Mouse (Mus musculus): ENCODE results near the gene Stab2. TPM values are rescaled to one million over a fixed set of nuclear protein-coding genes. Genes with fewer than 3 reads are reported as not detected.

The Stab2 gene
- polyA plus RNA-seq, 1 experiment from 2014 or later: 3.8 TPM

GRCm38 (mm10) chr10:86819649-86820165, 188.1 kb downstream of the Stab2 start:
- Histone ChIP-seq H3K9me3 (ENCODE audit: control insufficient read depth, low read length) (no peaks in the 10 kb centered on the region), H3K4me1 (ENCODE audit: control insufficient read depth, insufficient read depth, low read length) (peaks cover 22% of the 10 kb centered on the region), H3K36me3 (ENCODE audit: control insufficient read depth, insufficient read depth, low read length) (peaks cover 6% of the 10 kb centered on the region; the same call in 1 of the 2 replicates), H3K9ac (ENCODE audit: low read depth, low read length) (no peak overlapping the region), H3K27ac (ENCODE audit: low read depth, low read length) (no peak overlapping the region), H3K4me3 (ENCODE audit: low read length) (no peak overlapping the region), H3K4me2 (replicated peaks; ENCODE audit: low read depth, low read length) (no peak overlapping the region), H3K27me3 (ENCODE audit: control insufficient read depth, insufficient read depth, low read length) (no peaks in the 10 kb centered on the region)
- no peak for ATAC-seq (ENCODE audit: low FRiP score, low TSS enrichment)
- 51% methylated on average over 8 of the region's 8 CpGs for WGBS

- peaks cover 32% of the 10 kb centered on the region for H3K4me1 ChIP-seq (ENCODE audit: control insufficient read depth, insufficient read depth, low read length)
- H3K4me2 ChIP-seq (replicated peaks; ENCODE audit: low read depth, low read length): no peak overlapping the region
- H3K27me3 ChIP-seq (ENCODE audit: control insufficient read depth, insufficient read depth, low read length): no peaks in the 10 kb centered on the region
- H3K9me3 ChIP-seq (ENCODE audit: control insufficient read depth, low read length): no peaks in the 10 kb centered on the region
- no peaks in the 10 kb centered on the region for H3K36me3 ChIP-seq (ENCODE audit: control insufficient read depth, insufficient read depth, low read length)
- no peak for ATAC-seq (ENCODE audit: low FRiP score, low TSS enrichment)
- no peak overlapping the region for H3K9ac ChIP-seq (ENCODE audit: low read depth, low read length)
- WGBS: 73% methylated on average over 7 of the region's 7 CpGs
- peak overlapping the region; percentile 85 for H3K27ac ChIP-seq (ENCODE audit: low read depth, low read length)
- H3K4me3 ChIP-seq (ENCODE audit: low read length): no peak overlapping the region
Measured at GRCm38 (mm10) chr10:86815133-86815532, 192.7 kb downstream of the Stab2 start.

DNA sequence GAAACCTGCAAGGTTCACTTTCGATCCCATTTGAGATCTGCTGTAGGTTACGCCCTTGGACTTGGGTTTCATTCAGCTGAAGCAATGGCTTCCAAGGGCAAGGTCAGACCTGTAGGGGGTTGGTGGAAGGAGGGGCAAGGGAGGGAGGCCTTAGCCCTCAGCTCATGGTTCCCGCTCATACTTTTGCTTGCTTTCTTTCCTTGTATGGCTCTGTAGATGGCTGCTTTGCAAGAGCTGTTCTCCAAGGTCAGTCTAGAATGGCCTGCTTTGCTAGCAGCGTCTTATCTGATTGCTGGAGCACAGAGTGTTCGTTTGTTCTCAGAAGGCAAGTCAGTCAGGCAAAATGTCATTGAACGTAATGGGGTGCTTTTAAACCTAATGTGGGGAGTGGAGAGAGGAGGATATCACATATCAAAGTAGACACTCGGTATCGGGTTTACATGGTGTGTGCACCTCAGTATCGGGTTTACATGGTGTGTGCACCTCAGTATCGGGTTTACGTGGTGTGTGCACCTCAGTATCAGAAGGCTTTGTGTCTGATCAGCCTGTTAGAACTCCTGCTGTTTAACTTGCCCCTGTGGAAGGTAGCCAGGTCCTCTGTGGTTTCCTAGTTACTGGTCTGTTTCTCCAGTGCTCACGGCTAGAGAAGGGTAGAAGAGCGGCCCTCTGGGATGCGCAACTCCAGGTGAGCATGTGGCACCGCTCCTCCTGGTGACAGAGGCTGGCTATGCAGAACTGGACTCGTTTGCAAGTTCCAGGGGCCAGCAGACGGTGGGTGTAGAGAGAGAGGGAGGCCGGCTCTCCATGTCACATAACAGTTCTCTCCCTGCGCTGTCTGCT, 193.3 kb downstream of the Stab2 start:
- H3K4me1 ChIP-seq (ENCODE audit: control insufficient read depth, insufficient read depth, low read length): peaks cover 31% of the 10 kb centered on the region
- H3K9me3 ChIP-seq (ENCODE audit: control insufficient read depth, low read length): no peaks in the 10 kb centered on the region
- H3K27ac ChIP-seq (ENCODE audit: low read depth, low read length): peak overlapping the region; percentile 85
- peak; percentile 66 for ATAC-seq (ENCODE audit: low FRiP score, low TSS enrichment)
- no peak overlapping the region for H3K4me3 ChIP-seq (ENCODE audit: low read length)
- no peak overlapping the region for H3K9ac ChIP-seq (ENCODE audit: low read depth, low read length)
- H3K36me3 ChIP-seq (ENCODE audit: control insufficient read depth, insufficient read depth, low read length): no peaks in the 10 kb centered on the region
- no peak overlapping the region; the same call in 1 of the 2 replicates for H3K4me2 ChIP-seq (replicated peaks; ENCODE audit: low read depth, low read length)
- no peaks in the 10 kb centered on the region for H3K27me3 ChIP-seq (ENCODE audit: control insufficient read depth, insufficient read depth, low read length)
- WGBS: 34% methylated on average over 19 of the region's 19 CpGs

DNA sequence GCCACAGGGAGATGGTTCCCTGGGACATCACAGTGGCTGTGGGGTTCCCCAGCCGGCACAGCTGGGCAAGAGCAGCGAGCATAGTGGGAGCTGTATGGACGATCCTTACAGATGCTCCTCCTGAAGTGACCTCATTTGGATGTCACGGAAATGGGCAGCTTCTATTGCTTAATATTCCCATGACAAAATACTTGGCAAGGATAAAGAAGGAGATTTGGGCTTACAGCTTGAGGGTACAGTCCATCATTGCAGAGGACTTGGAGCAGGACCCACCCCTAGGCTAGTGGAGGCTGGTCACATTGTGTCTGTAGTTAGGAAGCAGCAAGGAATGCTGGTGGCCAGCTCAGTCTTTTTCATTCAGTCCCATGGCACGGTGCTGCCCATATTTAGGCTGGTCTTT, 197.2 kb downstream of the Stab2 start:
- WGBS: 90% methylated on average over 5 of the region's 5 CpGs

DNA sequence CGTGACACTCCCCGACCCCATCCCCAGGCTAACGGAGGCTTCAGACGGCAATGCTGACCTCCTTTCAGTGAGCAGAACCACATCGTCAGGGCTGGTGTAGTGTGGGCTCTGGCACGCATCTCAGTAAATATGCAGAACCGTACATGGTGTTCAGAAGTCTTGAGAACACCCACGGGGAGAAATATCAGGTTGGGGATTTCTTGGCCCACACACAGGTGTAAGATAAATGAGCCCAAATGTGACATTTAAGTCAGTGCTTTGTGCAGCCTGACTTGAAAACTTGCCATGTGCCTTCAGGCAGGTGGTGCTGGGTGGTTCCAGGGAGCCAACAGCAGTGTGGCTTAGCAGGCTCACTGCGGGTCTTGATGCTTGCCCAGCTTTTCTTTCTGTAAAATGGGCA, 197.8 kb downstream of the Stab2 start:
- Histone ChIP-seq H3K36me3 (ENCODE audit: control insufficient read depth, insufficient read depth, low read length) (no peaks in the 10 kb centered on the region), H3K27ac (ENCODE audit: low read depth, low read length) (no peak overlapping the region), H3K9me3 (ENCODE audit: control insufficient read depth, low read length) (no peaks in the 10 kb centered on the region), H3K27me3 (ENCODE audit: control insufficient read depth, insufficient read depth, low read length) (no peaks in the 10 kb centered on the region), H3K4me2 (replicated peaks; ENCODE audit: low read depth, low read length) (no peak overlapping the region), H3K4me3 (ENCODE audit: low read length) (no peak overlapping the region), H3K9ac (ENCODE audit: low read depth, low read length) (no peak overlapping the region), H3K4me1 (ENCODE audit: control insufficient read depth, insufficient read depth, low read length) (peaks cover 21% of the 10 kb centered on the region)
- ATAC-seq (ENCODE audit: low FRiP score, low TSS enrichment): no peak
- WGBS: 89% methylated on average over 9 of the region's 9 CpGs

More for the DNA sequence above, 197.2 kb downstream of the Stab2 start:
- Histone ChIP-seq H3K36me3 (ENCODE audit: control insufficient read depth, insufficient read depth, low read length) (no peaks in the 10 kb centered on the region), H3K9me3 (ENCODE audit: control insufficient read depth, low read length) (no peaks in the 10 kb centered on the region), H3K4me2 (replicated peaks; ENCODE audit: low read depth, low read length) (no peak overlapping the region), H3K4me3 (ENCODE audit: low read length) (no peak overlapping the region), H3K4me1 (ENCODE audit: control insufficient read depth, insufficient read depth, low read length) (peaks cover 28% of the 10 kb centered on the region), H3K9ac (ENCODE audit: low read depth, low read length) (no peak overlapping the region), H3K27ac (ENCODE audit: low read depth, low read length) (no peak overlapping the region), H3K27me3 (ENCODE audit: control insufficient read depth, insufficient read depth, low read length) (no peaks in the 10 kb centered on the region)
- ATAC-seq (ENCODE audit: low FRiP score, low TSS enrichment): no peak

GRCm38 (mm10) chr10:86808013-86808758, 199.6 kb downstream of the Stab2 start:
- 61% methylated on average over 15 of the region's 15 CpGs for WGBS
- Histone ChIP-seq H3K9ac (ENCODE audit: low read depth, low read length) (no peak overlapping the region), H3K9me3 (ENCODE audit: control insufficient read depth, low read length) (no peaks in the 10 kb centered on the region), H3K4me3 (ENCODE audit: low read length) (no peak overlapping the region), H3K27ac (ENCODE audit: low read depth, low read length) (no peak overlapping the region), H3K27me3 (ENCODE audit: control insufficient read depth, insufficient read depth, low read length) (no peaks in the 10 kb centered on the region), H3K4me2 (replicated peaks; ENCODE audit: low read depth, low read length) (no peak overlapping the region), H3K36me3 (ENCODE audit: control insufficient read depth, insufficient read depth, low read length) (no peaks in the 10 kb centered on the region), H3K4me1 (ENCODE audit: control insufficient read depth, insufficient read depth, low read length) (peaks cover 9% of the 10 kb centered on the region; the same call in 1 of the 2 replicates)
- ATAC-seq (ENCODE audit: low FRiP score, low TSS enrichment): peak; percentile 77; the same call in 1 of the 2 replicates

- 95% methylated on average over 1 of the region's 1 CpGs for WGBS
- Histone ChIP-seq H3K4me1 (ENCODE audit: control insufficient read depth, insufficient read depth, low read length) (peaks cover 9% of the 10 kb centered on the region; the same call in 1 of the 2 replicates), H3K36me3 (ENCODE audit: control insufficient read depth, insufficient read depth, low read length) (no peaks in the 10 kb centered on the region), H3K4me3 (ENCODE audit: low read length) (no peak overlapping the region), H3K27me3 (ENCODE audit: control insufficient read depth, insufficient read depth, low read length) (no peaks in the 10 kb centered on the region), H3K9me3 (ENCODE audit: control insufficient read depth, low read length) (no peaks in the 10 kb centered on the region), H3K9ac (ENCODE audit: low read depth, low read length) (no peak overlapping the region), H3K4me2 (replicated peaks; ENCODE audit: low read depth, low read length) (no peak overlapping the region), H3K27ac (ENCODE audit: low read depth, low read length) (no peak overlapping the region)
- no peak for ATAC-seq (ENCODE audit: low FRiP score, low TSS enrichment)
Measured at GRCm38 (mm10) chr10:86807362-86807761, 200.5 kb downstream of the Stab2 start.

DNA sequence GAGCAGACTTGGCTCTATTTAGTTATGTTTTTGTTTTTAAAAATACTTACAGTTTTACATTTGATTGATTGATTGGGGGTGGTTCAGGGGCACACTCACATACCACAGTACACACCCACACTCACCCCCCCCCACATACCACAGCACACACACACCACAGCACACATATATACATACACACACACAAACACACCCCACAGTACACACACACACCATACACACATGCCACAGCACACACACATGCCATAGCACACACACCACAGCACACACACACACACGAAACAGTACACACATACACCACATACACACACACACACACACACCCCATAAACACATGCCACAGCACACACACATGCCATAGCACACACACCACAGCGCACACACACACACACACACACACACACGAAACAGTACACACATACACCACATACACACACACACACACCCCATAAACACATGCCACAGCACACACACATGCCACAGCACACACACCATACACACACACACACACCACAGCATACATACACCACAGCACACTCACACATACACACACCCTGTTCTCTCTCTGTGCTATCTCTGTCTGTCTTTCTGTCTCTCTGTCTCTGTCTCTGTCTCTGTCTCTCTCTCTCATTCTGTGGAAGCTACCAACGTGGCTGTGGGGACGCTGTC, 211.6 kb downstream of the Stab2 start:
- H3K4me1 ChIP-seq (ENCODE audit: control insufficient read depth, insufficient read depth, low read length): no peaks in the 10 kb centered on the region

More for the DNA sequence above, 211.6 kb downstream of the Stab2 start:
- Histone ChIP-seq H3K9ac (ENCODE audit: low read depth, low read length) (no peak overlapping the region), H3K36me3 (ENCODE audit: control insufficient read depth, insufficient read depth, low read length) (no peaks in the 10 kb centered on the region), H3K4me3 (ENCODE audit: low read length) (no peak overlapping the region), H3K27ac (ENCODE audit: low read depth, low read length) (no peak overlapping the region), H3K4me2 (replicated peaks; ENCODE audit: low read depth, low read length) (no peak overlapping the region), H3K9me3 (ENCODE audit: control insufficient read depth, low read length) (no peaks in the 10 kb centered on the region), H3K27me3 (ENCODE audit: control insufficient read depth, insufficient read depth, low read length) (no peaks in the 10 kb centered on the region)
- ATAC-seq (ENCODE audit: low FRiP score, low TSS enrichment): no peak
- WGBS: 95% methylated on average over 5 of the region's 5 CpGs

All from kidney, embryonic 14.5 days (tissue).